Mouse (Mus musculus) right cerebral cortex, postnatal 14 days (tissue): ENCODE measurements at regions not wholly inside any gene's neighbourhood (a gene's known extent, or its start where the extent isn't known, plus 50 kb on each side); places are given as distances from the start of the nearest gene placed in this dataset.

Experiments
- DNase-seq: peaks from one replicate; pipeline ENCODE4 v3.0.0; 2022

DNA sequence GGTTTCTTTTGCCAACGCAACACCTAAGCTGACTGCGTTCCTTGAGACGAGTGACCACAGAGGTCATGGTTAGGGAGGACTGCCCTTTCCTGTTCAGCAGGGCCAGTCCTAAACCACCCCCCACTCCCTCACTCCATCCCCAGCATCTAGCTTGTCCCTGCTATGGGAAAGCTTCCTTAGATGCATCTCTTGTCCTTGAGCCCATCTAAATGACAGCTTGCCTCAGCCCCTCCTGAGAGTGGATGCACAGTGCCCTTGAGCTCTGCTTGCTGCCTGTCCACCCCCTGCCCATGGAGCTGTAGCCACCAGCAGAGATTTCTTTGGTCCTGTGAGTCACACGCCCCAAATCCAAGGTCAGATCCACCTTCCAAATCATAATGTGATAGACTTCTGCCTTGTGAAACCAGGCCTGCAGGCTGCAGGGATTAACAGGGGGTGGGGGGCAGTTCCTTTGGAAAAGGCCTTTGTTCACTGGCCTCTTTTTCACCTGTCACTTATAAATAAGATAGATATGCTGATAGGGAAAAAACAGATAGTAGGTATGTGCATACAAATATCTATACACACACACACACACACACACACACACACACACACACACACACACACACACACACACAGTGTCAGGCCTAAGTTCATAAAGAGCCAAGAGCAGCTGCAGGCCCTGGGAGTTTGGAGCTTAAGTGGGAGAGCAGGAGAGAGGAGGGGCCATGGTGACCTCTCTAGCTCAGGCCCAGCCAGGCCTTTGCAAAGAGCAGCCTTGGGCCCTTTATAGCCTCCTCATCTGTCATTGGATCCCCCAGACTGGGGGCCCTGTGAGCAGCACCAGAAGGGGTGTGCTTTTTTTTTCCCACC is 56.4 kb upstream of the Adra2c start:
- no peak for DNase-seq

- DNase-seq, result no peak
These were observed 61.8 kb upstream of the Adra2c start for GRCm38 (mm10) chr5:35216271-35216670.

GRCm38 (mm10) chr5:35215480-35216195 is 62.5 kb upstream of the Adra2c start:
- no peak for DNase-seq

GRCm38 (mm10) chr5:35215007-35215406 is 63.1 kb upstream of the Adra2c start:
- DNase-seq, result peak; percentile 15

- DNase-seq, result no peak
These were observed 68.8 kb upstream of the Adra2c start for GRCm38 (mm10) chr5:35209348-35209747.

- no peak for DNase-seq
These were observed 74.1 kb upstream of the Adra2c start for GRCm38 (mm10) chr5:35204049-35204448.

- DNase-seq, result no peak
These were observed 79.7 kb upstream of the Adra2c start for GRCm38 (mm10) chr5:35198468-35198867.

DNA sequence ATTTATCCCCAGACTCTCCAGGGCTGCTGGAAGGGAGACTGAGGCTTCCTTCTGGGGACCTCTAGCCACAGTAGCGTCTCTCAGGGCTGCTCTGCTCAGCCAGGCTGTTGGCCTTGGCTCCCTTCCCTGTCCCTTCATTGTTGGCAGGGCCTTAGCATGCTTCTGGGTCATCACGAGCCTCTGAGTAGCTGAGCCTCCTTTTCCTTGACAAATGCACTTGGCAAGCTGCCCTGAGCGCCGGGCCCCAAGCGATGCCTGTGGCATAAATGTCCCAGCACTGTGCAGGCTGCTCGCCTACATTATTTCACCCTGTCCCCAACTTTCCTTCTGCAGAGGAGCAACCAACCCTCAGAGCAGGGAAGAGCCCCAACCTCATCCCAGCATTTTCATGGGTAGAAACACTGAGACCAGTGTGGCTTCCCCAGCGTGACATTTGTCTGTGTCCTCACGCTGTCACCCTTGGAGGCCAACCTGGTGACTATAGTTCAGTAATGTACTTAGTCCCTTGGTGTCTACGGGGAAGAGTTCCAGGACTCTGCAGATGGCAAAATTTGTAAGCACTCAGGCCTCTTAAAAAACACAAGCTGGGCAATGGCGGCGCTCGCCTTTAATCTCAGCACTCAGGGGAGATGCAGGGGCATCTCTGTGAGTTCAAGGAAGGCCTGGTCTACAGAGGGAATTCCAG is 83.7 kb upstream of the Lrpap1 start:
- peak; percentile 79 for DNase-seq

DNA sequence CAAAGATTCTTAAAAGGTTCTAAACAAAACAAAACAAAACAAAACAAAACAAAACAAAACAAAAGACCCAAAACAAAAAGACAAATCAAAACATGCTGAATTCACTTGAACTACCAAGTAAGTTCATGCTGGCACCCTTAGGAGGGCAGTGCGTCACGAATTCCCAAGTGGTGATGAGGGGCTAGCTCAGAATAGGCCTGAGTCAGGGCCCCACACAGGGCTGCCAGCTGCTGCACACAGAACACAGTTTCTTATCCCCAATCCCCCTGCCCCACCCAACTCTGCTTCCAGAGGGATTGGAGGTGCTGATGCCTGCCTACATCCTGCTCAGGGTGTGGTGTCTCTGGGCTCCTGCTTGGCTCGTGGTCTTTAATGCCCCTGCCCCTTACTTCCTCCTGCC is 80.3 kb upstream of the Lrpap1 start:
- DNase-seq, result no peak

DNA sequence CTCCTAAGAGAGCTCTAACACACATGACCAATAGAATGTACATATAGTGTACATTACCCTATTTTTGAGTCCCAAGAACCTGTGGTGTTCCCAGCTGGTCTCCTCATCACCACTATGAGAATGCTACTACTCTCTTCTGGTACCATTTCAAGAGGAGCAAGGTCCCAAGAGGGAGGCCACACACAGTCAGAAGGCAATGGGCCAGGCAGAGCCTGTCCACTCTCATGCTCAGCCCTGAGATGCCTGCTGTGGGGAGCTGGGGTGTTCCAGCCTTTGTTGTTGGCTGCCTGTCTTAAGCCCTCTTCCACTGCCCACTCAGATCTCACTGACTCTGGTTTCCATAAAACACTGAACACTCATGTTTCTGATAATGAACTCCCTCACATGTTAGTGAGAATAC is 79.7 kb upstream of the Lrpap1 start:
- no peak for DNase-seq

DNA sequence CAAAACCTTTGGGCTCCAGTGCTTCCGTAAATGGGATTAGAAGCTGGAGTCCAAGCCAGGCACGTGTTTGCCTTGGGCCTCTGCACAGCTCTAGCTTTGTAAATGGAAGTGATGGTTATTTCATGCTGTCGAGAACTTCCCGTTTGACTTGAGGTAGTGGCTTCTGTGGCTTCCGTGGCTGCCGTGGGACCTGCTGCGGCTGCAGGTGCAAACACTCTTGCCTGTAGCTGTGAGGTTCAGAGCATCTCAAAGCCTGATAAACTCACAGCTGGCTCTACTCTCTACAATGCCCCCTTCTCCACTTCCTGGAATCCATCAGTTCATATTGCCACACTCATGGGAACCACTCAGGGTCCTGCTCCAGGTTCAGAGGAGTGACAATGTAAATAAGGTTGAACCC is 77.9 kb upstream of the Lrpap1 start:
- no peak for DNase-seq

DNA sequence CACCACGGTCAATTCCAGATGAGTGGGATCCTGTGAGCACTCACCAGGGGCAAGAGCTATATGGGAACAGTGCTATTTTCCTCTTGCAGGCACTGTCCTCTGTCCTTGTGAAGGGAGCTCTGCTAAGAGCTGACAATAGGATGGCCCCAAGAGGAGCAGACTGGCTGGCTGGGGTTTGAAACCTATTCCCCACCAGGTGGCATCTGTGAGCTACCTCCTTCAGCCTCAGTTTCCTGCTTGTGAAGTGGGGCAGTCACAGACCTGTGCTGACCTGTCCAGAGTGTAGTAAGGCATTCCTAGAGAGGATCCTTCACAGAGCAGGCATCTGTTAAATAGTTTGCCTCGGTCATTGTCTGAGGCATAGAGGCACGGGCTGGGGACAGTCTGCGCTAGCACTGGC is 71.8 kb upstream of the Lrpap1 start:
- DNase-seq, result no peak

GRCm38 (mm10) chr5:35176112-35176848 is 70.7 kb upstream of the Lrpap1 start:
- DNase-seq, result no peak

GRCm38 (mm10) chr5:35174318-35174717 is 68.8 kb upstream of the Lrpap1 start:
- no peak for DNase-seq

GRCm38 (mm10) chr5:35171336-35171735 is 65.8 kb upstream of the Lrpap1 start:
- DNase-seq, result no peak

GRCm38 (mm10) chr5:35170369-35171130 is 65.0 kb upstream of the Lrpap1 start:
- no peak for DNase-seq

DNA sequence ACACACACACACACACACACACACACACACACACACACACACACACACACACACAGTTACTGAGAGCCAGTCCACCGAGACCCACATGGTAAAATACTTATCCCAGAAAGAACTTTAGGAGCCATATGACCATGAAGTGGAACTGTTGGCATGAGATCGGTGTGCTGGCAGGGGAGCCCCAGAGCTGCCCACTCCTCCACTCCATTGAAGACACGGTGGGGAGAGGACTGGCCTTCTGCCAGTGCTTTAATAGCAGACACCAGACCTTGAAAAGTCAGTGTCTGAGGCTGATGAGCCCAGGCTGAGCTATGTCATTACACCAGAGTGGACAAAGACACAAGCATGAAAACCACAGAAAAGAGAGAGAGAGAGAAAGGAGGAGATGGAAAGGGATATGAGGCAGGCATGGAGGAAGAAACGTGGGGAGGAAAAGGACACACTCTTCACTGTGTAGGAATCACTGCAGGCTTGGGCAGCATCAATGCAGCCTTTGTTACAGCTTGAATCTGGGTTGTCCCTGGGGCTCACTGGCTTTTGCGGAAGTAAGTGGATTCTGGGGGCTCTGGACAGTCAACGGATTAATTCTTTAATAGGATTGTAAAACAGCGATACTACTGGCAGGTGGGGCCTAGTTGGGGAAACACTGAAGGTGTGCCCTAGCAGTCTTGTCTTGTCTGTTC is 64.2 kb upstream of the Lrpap1 start:
- no peak for DNase-seq

DNA sequence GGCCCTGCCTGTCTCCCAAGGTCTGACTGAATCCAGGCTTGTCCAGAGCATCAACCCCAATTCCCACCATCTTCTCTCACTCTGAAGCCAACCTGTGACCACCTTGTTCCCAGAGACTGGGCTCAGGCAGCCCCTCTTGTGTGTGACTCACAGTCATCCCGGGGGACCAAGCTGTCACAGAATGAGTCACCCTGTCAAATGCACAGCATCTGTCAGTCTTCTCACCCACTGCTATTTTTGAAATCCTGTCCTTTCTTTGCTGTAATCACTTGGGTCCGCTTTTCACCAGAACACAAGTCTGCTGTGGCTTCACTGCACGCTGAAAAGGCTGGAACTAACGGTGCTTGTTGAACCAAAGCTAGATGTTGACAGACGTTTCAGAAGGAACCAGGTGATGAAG is 63.3 kb upstream of the Lrpap1 start:
- no peak for DNase-seq

DNA sequence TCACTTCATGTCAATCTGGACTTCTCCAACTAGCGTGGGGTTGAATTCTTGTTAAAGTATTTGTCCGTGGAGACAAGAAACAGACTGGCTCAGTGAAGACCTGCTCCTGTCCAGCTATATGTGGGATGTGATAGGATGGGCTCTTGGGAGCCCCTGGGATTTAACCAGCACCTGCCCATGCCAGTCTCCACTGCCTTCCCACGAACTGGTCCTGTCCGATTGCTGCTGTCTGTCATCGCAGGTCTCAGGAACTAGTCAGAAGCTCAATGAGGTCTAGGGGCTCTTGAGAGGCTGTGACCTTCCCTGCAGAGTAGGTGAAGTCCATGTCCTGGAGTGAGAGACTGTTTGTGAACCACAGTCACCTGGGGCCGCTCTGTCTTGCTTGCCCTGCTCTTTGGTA is 62.8 kb upstream of the Lrpap1 start:
- no peak for DNase-seq

- DNase-seq, result no peak
These were observed 60.4 kb upstream of the Lrpap1 start for GRCm38 (mm10) chr5:35165993-35166392.

GRCm38 (mm10) chr5:35165459-35165858 is 59.9 kb upstream of the Lrpap1 start:
- DNase-seq, result no peak

GRCm38 (mm10) chr5:35162607-35163006 is 57.0 kb upstream of the Lrpap1 start:
- DNase-seq, result no peak
